14 mouse cellular contexts compared by ENCODE assay signal in the genomic region with DNA sequence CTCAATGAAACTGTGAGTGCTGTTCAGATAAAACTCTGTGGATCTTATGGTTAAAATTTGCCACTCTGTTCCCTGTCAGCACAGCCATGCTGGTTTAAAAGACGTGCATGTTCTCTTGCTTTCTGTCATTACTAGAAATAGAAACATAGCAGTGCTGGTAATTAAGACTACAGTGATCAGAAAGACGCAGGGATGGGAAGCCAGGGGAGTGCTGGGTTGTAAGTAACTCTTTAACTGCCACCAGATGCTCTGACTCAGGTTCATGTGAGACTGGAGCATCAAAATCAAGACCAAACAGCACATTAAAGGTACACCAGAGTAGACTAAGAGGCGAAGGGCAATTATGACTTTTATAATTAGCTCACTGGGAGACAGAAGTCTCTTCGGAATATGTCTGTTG.
"Had no signal": no experiment of that assay in that cellular context is flagged by ENCODE, and none has a peak within 500 bp of the region (broad histone marks: within the 10 kb centered on the region; RNA-seq: fewer than 3 reads in every experiment).

No protein-coding gene starts in this region.

- H3K27ac ChIP-seq: limb, embryonic 12.5 days; liver, embryonic 13.5 days; lung, embryonic 15.5 days; macrophage; midbrain, embryonic 15.5 days; stomach, postnatal 0 days had no signal

- H3K9me3 ChIP-seq: limb, embryonic 12.5 days; liver, embryonic 13.5 days; lung, embryonic 15.5 days; megakaryocyte, embryonic 14.5 days; midbrain, embryonic 15.5 days had no signal

- H3K27me3 ChIP-seq: limb, embryonic 12.5 days; liver, embryonic 13.5 days; lung, embryonic 15.5 days; megakaryocyte, embryonic 14.5 days; midbrain, embryonic 15.5 days had no signal

- H3K4me2 ChIP-seq: limb, embryonic 12.5 days; liver, embryonic 13.5 days; lung, embryonic 15.5 days; midbrain, embryonic 11.5 days; midbrain, embryonic 15.5 days had no signal

- H3K9ac ChIP-seq: limb, embryonic 12.5 days; liver, embryonic 13.5 days; liver, postnatal 0 days; lung, embryonic 15.5 days; midbrain, embryonic 15.5 days had no signal

- DNase-seq: kidney, postnatal 25 days; layer of hippocampus, adult 9-11 months; liver; liver, embryonic 13.5 days; liver, postnatal 0 days; lung, postnatal 14 days; thymus, postnatal 4 days had no signal

- H3K4me3 ChIP-seq: limb, embryonic 12.5 days; liver, embryonic 13.5 days; lung, embryonic 15.5 days; megakaryocyte, embryonic 14.5 days; midbrain, embryonic 15.5 days had no signal

- ATAC-seq: liver, postnatal 0 days; midbrain, embryonic 15.5 days had no signal

- H3K4me1 ChIP-seq: limb, embryonic 12.5 days; liver, embryonic 13.5 days; lung, embryonic 15.5 days; midbrain, embryonic 15.5 days had no signal
